Mouse (Mus musculus): ENCODE data around the gene Gng12. TPM values are rescaled to one million over a fixed set of nuclear protein-coding genes. Genes with fewer than 3 reads are reported as not detected.

The Gng12 gene
- polyA plus RNA-seq, 1 experiment from 2014 or later: 46.8 TPM

- DNase-seq (ENCODE audit: low spot score): no peak
- Histone ChIP-seq H3K4me3 (no peak overlapping the region), H3K36me3 (no peaks in the 10 kb centered on the region), H3K27ac (no peak overlapping the region), H3K9me3 (no peaks in the 10 kb centered on the region), H3K4me1 (replicated peaks) (peaks cover 34% of the 10 kb centered on the region), H3K27me3 (ENCODE audit: insufficient read depth, poor library complexity, severe bottlenecking) (no peaks in the 10 kb centered on the region)
- 74% methylated on average over 8 of the region's 8 CpGs for WGBS
Observed at GRCm38 (mm10) chr6:66972300-66972699, 76.1 kb downstream of the Gng12 start.

- H3K36me3 ChIP-seq: no peaks in the 10 kb centered on the region
- H3K9me3 ChIP-seq: no peaks in the 10 kb centered on the region
- H3K27me3 ChIP-seq (ENCODE audit: insufficient read depth, poor library complexity, severe bottlenecking): no peaks in the 10 kb centered on the region
- H3K4me3 ChIP-seq: no peak overlapping the region
- H3K27ac ChIP-seq: no peak overlapping the region
- WGBS: 27% methylated on average over 3 of the region's 3 CpGs
- no peak for DNase-seq (ENCODE audit: low spot score)
- H3K4me1 ChIP-seq (replicated peaks): peaks cover 26% of the 10 kb centered on the region
Observed at GRCm38 (mm10) chr6:66973180-66973579, 77.0 kb downstream of the Gng12 start.

- 90% methylated on average over 4 of the region's 4 CpGs for WGBS
- no peak for DNase-seq (ENCODE audit: low spot score)
- no peak overlapping the region for H3K27ac ChIP-seq
- H3K4me3 ChIP-seq: no peak overlapping the region
- H3K9me3 ChIP-seq: no peaks in the 10 kb centered on the region
- no peaks in the 10 kb centered on the region for H3K36me3 ChIP-seq
- H3K27me3 ChIP-seq (ENCODE audit: insufficient read depth, poor library complexity, severe bottlenecking): no peaks in the 10 kb centered on the region
- peaks cover 14% of the 10 kb centered on the region for H3K4me1 ChIP-seq (replicated peaks)
Observed at GRCm38 (mm10) chr6:66975522-66975921, 79.3 kb downstream of the Gng12 start.

GRCm38 (mm10) chr6:66979197-66979596 lies 83.0 kb downstream of the Gng12 start:
- WGBS: 91% methylated on average over 1 of the region's 1 CpGs
- DNase-seq (ENCODE audit: low spot score): no peak
- Histone ChIP-seq H3K27me3 (ENCODE audit: insufficient read depth, poor library complexity, severe bottlenecking) (no peaks in the 10 kb centered on the region), H3K9me3 (no peaks in the 10 kb centered on the region), H3K4me3 (no peak overlapping the region), H3K4me1 (replicated peaks) (no peaks in the 10 kb centered on the region), H3K27ac (no peak overlapping the region), H3K36me3 (no peaks in the 10 kb centered on the region)

- no peak for DNase-seq (ENCODE audit: low spot score)
- H3K27ac ChIP-seq: no peak overlapping the region
- no peaks in the 10 kb centered on the region for H3K9me3 ChIP-seq
- no peaks in the 10 kb centered on the region for H3K27me3 ChIP-seq (ENCODE audit: insufficient read depth, poor library complexity, severe bottlenecking)
- no peak overlapping the region for H3K4me3 ChIP-seq
- peaks cover 1% of the 10 kb centered on the region; the same call in 1 of the 2 replicates for H3K4me1 ChIP-seq (replicated peaks)
- no peaks in the 10 kb centered on the region for H3K36me3 ChIP-seq
- 82% methylated on average over 4 of the region's 4 CpGs for WGBS
Observed at GRCm38 (mm10) chr6:66980040-66980439, 83.8 kb downstream of the Gng12 start.

GRCm38 (mm10) chr6:66981366-66981765 lies 85.2 kb downstream of the Gng12 start:
- peaks cover 4% of the 10 kb centered on the region; the same call in 1 of the 2 replicates for H3K4me1 ChIP-seq (replicated peaks)
- H3K27me3 ChIP-seq (ENCODE audit: insufficient read depth, poor library complexity, severe bottlenecking): no peaks in the 10 kb centered on the region
- no peak overlapping the region for H3K27ac ChIP-seq
- H3K36me3 ChIP-seq: no peaks in the 10 kb centered on the region
- no peaks in the 10 kb centered on the region for H3K9me3 ChIP-seq
- no peak overlapping the region for H3K4me3 ChIP-seq
- 93% methylated on average over 3 of the region's 3 CpGs for WGBS
- no peak for DNase-seq (ENCODE audit: low spot score)

GRCm38 (mm10) chr6:66981864-66982263 lies 85.7 kb downstream of the Gng12 start:
- Histone ChIP-seq H3K27ac (no peak overlapping the region), H3K9me3 (no peaks in the 10 kb centered on the region), H3K4me1 (replicated peaks) (peaks cover 4% of the 10 kb centered on the region; the same call in 1 of the 2 replicates), H3K36me3 (no peaks in the 10 kb centered on the region), H3K27me3 (ENCODE audit: insufficient read depth, poor library complexity, severe bottlenecking) (no peaks in the 10 kb centered on the region), H3K4me3 (no peak overlapping the region)
- DNase-seq (ENCODE audit: low spot score): no peak
- WGBS: 67% methylated on average over 1 of the region's 1 CpGs

- WGBS: 85% methylated on average over 5 of the region's 5 CpGs
- H3K4me1 ChIP-seq (replicated peaks): peaks cover 8% of the 10 kb centered on the region; the same call in 1 of the 2 replicates
- no peak overlapping the region for H3K27ac ChIP-seq
- no peak for DNase-seq (ENCODE audit: low spot score)
- no peaks in the 10 kb centered on the region for H3K36me3 ChIP-seq
- no peaks in the 10 kb centered on the region for H3K9me3 ChIP-seq
- no peaks in the 10 kb centered on the region for H3K27me3 ChIP-seq (ENCODE audit: insufficient read depth, poor library complexity, severe bottlenecking)
- no peak overlapping the region for H3K4me3 ChIP-seq
Observed at GRCm38 (mm10) chr6:66984079-66984478, 87.9 kb downstream of the Gng12 start.

- 93% methylated on average over 3 of the region's 3 CpGs for WGBS
- Histone ChIP-seq H3K4me3 (no peak overlapping the region), H3K36me3 (no peaks in the 10 kb centered on the region), H3K4me1 (replicated peaks) (peaks cover 8% of the 10 kb centered on the region; the same call in 1 of the 2 replicates), H3K9me3 (no peaks in the 10 kb centered on the region), H3K27me3 (ENCODE audit: insufficient read depth, poor library complexity, severe bottlenecking) (no peaks in the 10 kb centered on the region), H3K27ac (no peak overlapping the region)
- no peak for DNase-seq (ENCODE audit: low spot score)
Observed at GRCm38 (mm10) chr6:66984672-66985071, 88.5 kb downstream of the Gng12 start.

- 79% methylated on average over 7 of the region's 7 CpGs for WGBS
- Histone ChIP-seq H3K9me3 (no peaks in the 10 kb centered on the region), H3K4me3 (no peak overlapping the region), H3K27ac (no peak overlapping the region), H3K4me1 (replicated peaks) (peaks cover 8% of the 10 kb centered on the region; the same call in 1 of the 2 replicates), H3K36me3 (no peaks in the 10 kb centered on the region), H3K27me3 (ENCODE audit: insufficient read depth, poor library complexity, severe bottlenecking) (no peaks in the 10 kb centered on the region)
- no peak for DNase-seq (ENCODE audit: low spot score)
Observed at GRCm38 (mm10) chr6:66985500-66985899, 89.3 kb downstream of the Gng12 start.

GRCm38 (mm10) chr6:66986063-66986462 lies 89.9 kb downstream of the Gng12 start:
- Histone ChIP-seq H3K27me3 (ENCODE audit: insufficient read depth, poor library complexity, severe bottlenecking) (no peaks in the 10 kb centered on the region), H3K36me3 (no peaks in the 10 kb centered on the region), H3K9me3 (no peaks in the 10 kb centered on the region), H3K4me1 (replicated peaks) (peaks cover 8% of the 10 kb centered on the region; the same call in 1 of the 2 replicates), H3K4me3 (no peak overlapping the region), H3K27ac (no peak overlapping the region)
- WGBS: 83% methylated on average over 12 of the region's 12 CpGs
- no peak for DNase-seq (ENCODE audit: low spot score)

- H3K4me3 ChIP-seq: no peak overlapping the region
- H3K9me3 ChIP-seq: no peaks in the 10 kb centered on the region
- DNase-seq (ENCODE audit: low spot score): no peak
Observed at GRCm38 (mm10) chr6:66987643-66988042, 91.4 kb downstream of the Gng12 start.

GRCm38 (mm10) chr6:66988363-66988762 lies 92.2 kb downstream of the Gng12 start:
- no peaks in the 10 kb centered on the region for H3K9me3 ChIP-seq
- no peaks in the 10 kb centered on the region for H3K36me3 ChIP-seq
- H3K27me3 ChIP-seq (ENCODE audit: insufficient read depth, poor library complexity, severe bottlenecking): no peaks in the 10 kb centered on the region
- DNase-seq (ENCODE audit: low spot score): no peak
- H3K4me1 ChIP-seq (replicated peaks): peaks cover 8% of the 10 kb centered on the region; the same call in 1 of the 2 replicates
- H3K4me3 ChIP-seq: no peak overlapping the region
- H3K27ac ChIP-seq: no peak overlapping the region
- WGBS: 92% methylated on average over 9 of the region's 9 CpGs

More at GRCm38 (mm10) chr6:66987643-66988042, 91.4 kb downstream of the Gng12 start:
- Histone ChIP-seq H3K27ac (no peak overlapping the region), H3K36me3 (no peaks in the 10 kb centered on the region), H3K4me1 (replicated peaks) (peaks cover 8% of the 10 kb centered on the region; the same call in 1 of the 2 replicates), H3K27me3 (ENCODE audit: insufficient read depth, poor library complexity, severe bottlenecking) (no peaks in the 10 kb centered on the region)
- WGBS: 79% methylated on average over 3 of the region's 3 CpGs

- Histone ChIP-seq H3K36me3 (no peaks in the 10 kb centered on the region), H3K9me3 (no peaks in the 10 kb centered on the region), H3K27me3 (ENCODE audit: insufficient read depth, poor library complexity, severe bottlenecking) (no peaks in the 10 kb centered on the region), H3K4me1 (replicated peaks) (peaks cover 8% of the 10 kb centered on the region; the same call in 1 of the 2 replicates), H3K27ac (no peak overlapping the region), H3K4me3 (no peak overlapping the region)
- WGBS: 90% methylated on average over 6 of the region's 6 CpGs
- no peak for DNase-seq (ENCODE audit: low spot score)
Observed at GRCm38 (mm10) chr6:66989037-66989436, 92.8 kb downstream of the Gng12 start.
